Mouse (Mus musculus) spleen, postnatal 10 days (tissue): ENCODE results near the gene Krtap3-1.

Source experiments
- DNase-seq, 2 experiments: peaks; one replicate each; pipeline ENCODE4 v3.0.0; 2021 to 2022; ENCODE audit warnings: low spot score in 2 of 2

The Krtap3-1 gene

GRCm38 (mm10) chr11:99521288-99521860 lies 45.1 kb downstream of the Krtap3-1 start, which contains the start of gene Krt39:
TSS of gene Krt39 (minus strand) at chr11:99521338.
- DNase-seq: no peak
